Mouse (Mus musculus): ENCODE measurements around the gene Rdm1. TPM values are rescaled to one million over a fixed set of nuclear protein-coding genes. Genes with fewer than 3 reads are reported as not detected.

The Rdm1 gene
- polyA plus RNA-seq, 2 experiments from 2014 or later = 65.1 to 101 TPM

DNA sequence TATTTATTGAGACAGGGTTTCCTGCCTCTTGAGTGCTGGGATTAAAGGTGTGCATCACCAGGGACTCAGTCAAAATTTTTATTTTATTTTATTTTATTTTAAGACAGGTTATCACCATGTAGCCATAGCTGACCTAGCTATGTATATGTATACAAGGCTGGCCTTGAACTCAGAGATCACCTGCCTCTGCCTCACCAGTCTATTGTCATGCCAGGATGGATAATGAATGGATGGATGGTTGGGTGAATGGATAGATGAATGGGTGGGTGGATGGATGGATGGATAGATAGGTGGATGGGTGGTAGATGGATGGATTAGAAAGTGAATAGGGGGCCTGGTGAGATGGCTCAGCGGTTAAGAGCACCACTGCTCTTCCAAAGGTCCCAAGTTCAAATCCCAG is 55.0 kb downstream of the Rdm1 start:
- ATAC-seq = no peak

DNA sequence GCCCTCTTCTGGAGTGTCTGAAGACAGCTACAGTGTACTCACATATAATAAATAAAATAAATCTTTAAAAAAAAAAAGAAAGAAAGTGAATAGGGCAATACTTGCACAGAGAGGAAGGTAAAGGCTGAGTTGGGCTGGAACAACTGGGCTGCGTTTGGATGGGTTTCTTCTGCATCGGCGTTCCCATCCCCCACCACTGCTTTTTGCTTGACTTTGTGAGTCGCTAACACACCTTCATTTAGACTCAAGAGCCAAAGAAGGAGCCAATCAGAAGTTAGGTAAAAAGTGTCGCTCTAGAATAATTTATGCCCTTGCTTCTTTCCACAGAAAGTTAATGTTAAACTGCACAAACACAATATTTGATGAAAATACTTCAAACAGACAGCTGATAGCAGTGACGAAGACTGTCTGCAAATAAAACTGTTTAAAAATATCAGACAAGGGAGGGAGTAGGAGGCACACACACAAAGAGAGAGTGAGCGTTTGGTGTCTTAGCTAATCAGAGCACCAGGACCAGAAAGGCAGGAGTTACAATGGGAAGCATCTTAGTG is 55.5 kb downstream of the Rdm1 start:
- no peak for ATAC-seq

Other genes starting within 250 kb of the Rdm1 start
- 10 to 100 TPM; 33.5 to 42.6 TPM for gene Aarsd1, start 209.6 kb upstream of the Rdm1 start, polyA plus RNA-seq (2017; shearing (Covaris generic))
- 1 to 10 TPM in 1 of 2 experiments, not detected in 1; 1.5 TPM for gene Gm27029, start 202.4 kb upstream of the Rdm1 start, polyA plus RNA-seq (2017; shearing (Covaris generic))
- 1 to 10 TPM; 5.4 to 8.0 TPM for gene Rundc1, start 202.1 kb upstream of the Rdm1 start, polyA plus RNA-seq (2017; shearing (Covaris generic))
- 1 to 10 TPM; 1.1 to 4.2 TPM for gene Ptges3l, start 201.9 kb upstream of the Rdm1 start, polyA plus RNA-seq (2017; shearing (Covaris generic))
- gene Rpl27, start 184.9 kb upstream of the Rdm1 start, polyA plus RNA-seq (2017; shearing (Covaris generic)) = 100 to 1,000 TPM; 581 to 812 TPM
- gene Ifi35, start 178.8 kb upstream of the Rdm1 start, polyA plus RNA-seq (2017; shearing (Covaris generic)) = 100 to 1,000 TPM; 148 to 179 TPM
- under 1 TPM; 0.24 to 0.36 TPM for gene Rnd2, start 162.2 kb upstream of the Rdm1 start, polyA plus RNA-seq (2017; shearing (Covaris generic))
- 1 to 10 TPM in 1 of 2 experiments, under 1 TPM in 1; 0.60 to 1.5 TPM for gene Vat1, start 161.0 kb upstream of the Rdm1 start, polyA plus RNA-seq (2017; shearing (Covaris generic))
- 1 to 10 TPM; 5.4 to 5.8 TPM for gene Brca1, start 75.2 kb upstream of the Rdm1 start, polyA plus RNA-seq (2017; shearing (Covaris generic))
- gene Nbr1, start 75.0 kb upstream of the Rdm1 start, polyA plus RNA-seq (2017; shearing (Covaris generic)) = 10 to 100 TPM; 42.3 to 84.0 TPM
- 10 to 100 TPM; 13.4 to 13.6 TPM for gene Tmem106a, start 45.0 kb upstream of the Rdm1 start, polyA plus RNA-seq (2017; shearing (Covaris generic))
- not detected for gene Gm11634, start 27.9 kb upstream of the Rdm1 start, polyA plus RNA-seq (2017; shearing (Covaris generic))
- under 1 TPM; 0.32 to 0.36 TPM for gene Arl4d, start 38.3 kb downstream of the Rdm1 start, polyA plus RNA-seq (2017; shearing (Covaris generic))
- 10 to 100 TPM; 23.6 to 25.5 TPM for gene Dhx8, start 105.7 kb downstream of the Rdm1 start, polyA plus RNA-seq (2017; shearing (Covaris generic))
- gene Etv4, start 158.2 kb downstream of the Rdm1 start, polyA plus RNA-seq (2017; shearing (Covaris generic)) = 1 to 10 TPM in 1 of 2 experiments, not detected in 1; 1.0 TPM

Data from activated CD4-positive, CD25-positive, alpha-beta regulatory T cell, adult 4 months (primary cell).